Mouse (Mus musculus) urinary bladder, adult 18-20 months (tissue): Measurements from ENCODE around the gene Gadd45gip1.
A peak's percentile ranks its signal among the peaks of the same experiment; 100 is the strongest.
"Not testable (repeated sequence)": the region's sequence is repeated elsewhere in the genome, so short reads cannot be mapped to it uniquely, and the experiment has no call there.

Experiments
- DNase-seq, 2 experiments: peaks; one replicate each; pipeline ENCODE4 v3.0.0; 2022; ENCODE audit warnings: low spot score in 2 of 2, mixed read lengths in 2 of 2

Gene Gadd45gip1

GRCm38 (mm10) chr8:84797256-84797797 is 34.0 kb upstream of the Gadd45gip1 start:
- no peak for DNase-seq

GRCm38 (mm10) chr8:84797971-84798370 is 33.4 kb upstream of the Gadd45gip1 start:
- no peak for DNase-seq

GRCm38 (mm10) chr8:84798446-84799135 is 32.7 kb upstream of the Gadd45gip1 start:
- DNase-seq, result no peak

DNA sequence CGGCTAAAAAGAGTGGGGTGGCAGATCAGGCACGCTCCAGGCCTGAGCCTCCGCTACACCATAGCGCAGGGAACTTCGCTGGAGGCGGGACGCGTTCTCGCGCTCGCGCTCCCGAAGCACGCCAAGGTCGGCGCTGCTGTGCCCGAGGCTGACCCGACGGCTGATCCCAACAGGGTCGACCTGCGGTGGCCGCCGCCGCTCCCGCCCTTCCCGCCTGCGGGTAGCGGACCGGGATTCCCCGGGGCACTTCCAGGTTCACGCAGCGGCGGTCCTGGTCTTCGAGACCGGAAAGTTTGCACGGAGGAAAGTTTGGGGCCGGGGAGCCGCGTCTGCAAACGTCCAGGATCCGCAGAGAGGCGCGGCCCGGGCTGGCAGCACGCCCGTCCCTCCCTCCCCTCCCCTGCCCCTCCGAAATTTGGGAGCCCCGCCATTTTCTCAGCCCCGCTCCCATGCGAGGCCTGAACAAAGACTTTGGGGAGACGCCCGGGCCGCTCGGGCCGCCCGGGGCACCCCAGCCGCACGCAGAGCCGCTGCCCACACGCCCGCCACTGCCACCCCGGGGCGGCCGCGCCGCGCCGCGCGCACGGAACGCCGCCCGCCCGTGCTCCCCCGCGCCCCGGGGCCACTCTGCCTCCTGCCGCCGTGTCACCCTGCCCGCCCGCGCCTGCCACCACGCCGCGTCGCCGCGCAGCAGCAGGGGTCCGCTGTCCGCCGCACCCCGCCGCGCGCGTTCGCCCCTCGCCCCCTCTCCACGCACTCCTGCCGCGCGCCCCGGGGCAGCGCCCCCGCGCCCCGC is 32.0 kb upstream of the Gadd45gip1 start:
- peak in 1 of 2 experiments; percentile 62 for DNase-seq

DNA sequence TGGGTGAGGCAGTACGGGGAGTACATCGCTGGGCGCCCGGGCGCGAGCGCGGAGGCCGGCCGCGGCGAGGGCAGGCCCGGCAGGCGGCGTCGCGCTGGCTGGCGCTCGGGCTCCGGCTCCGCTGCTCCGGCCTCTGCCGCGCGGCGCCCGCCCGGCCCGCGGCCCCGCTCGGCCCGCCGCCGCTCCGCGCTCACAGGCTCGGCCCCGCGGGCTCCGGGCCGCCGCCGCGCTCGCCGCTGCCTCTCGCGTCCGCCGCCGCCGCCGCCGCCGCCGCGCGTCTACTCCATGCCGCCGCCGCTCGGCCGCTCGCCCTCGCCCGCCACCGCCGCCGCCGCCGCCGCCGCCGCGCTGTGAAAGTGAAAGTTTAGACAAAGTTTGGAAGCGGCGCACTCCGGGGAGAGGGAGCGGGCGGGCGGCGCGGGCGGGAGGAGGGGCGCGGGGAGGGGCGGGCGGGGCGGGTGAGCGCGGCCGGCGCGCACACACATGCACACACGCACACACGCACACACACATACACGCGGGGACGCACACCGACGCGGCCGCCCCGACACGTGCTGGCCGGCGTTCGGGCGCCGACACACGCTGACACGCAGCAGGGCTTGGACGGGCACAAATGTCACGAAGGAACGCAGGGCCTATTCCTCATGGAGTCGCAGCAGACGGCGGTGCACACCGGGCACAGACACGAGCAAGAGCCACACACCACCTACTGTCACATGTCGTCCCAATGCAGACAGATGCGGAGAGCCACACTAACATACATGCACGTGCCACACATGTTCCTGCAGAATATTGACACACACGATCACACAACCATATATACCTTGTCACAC is 31.1 kb upstream of the Gadd45gip1 start, which contains the start of gene Nfix:
Gene Nfix (minus strand): TSS at position 346 of the 833 bp plus-strand sequence.
- peak; percentile 63 to 65 for DNase-seq

DNA sequence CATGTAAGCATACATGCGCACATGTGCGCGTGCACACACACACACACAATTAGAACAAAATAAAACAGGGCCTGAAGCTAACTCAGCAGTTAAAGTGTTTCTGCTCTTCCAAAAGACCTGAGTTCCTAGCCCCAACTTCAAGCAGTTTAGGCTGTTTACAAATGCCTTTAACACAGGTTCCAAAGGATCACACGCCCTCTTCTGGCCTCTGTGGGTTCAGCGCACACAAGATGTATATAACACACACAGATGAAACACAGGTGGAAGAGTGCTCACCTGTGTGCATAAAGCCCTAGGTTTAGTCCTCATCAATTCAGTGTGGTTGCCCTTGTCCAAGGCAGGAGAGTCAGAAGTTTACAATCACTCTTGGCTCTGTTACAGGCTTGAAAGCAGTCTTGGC is 25.3 kb upstream of the Gadd45gip1 start:
- no peak for DNase-seq

GRCm38 (mm10) chr8:84809109-84809940 is 22.0 kb upstream of the Gadd45gip1 start:
- no peak for DNase-seq

DNA sequence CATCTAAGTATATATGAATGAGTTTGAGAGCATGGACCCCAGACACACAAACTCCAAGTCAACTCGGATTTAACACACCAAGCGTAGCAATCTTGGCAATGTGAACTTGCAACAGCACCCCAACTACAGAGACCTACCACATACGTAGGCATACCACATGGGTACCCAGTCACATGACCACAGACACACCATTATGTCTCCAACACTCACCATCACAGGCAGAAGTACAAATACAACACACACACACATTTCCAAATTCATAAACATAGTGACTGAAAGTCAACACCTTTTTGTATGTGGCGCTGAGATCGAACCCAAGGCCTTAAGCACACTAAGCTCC is 21.4 kb upstream of the Gadd45gip1 start:
- DNase-seq, result no peak

DNA sequence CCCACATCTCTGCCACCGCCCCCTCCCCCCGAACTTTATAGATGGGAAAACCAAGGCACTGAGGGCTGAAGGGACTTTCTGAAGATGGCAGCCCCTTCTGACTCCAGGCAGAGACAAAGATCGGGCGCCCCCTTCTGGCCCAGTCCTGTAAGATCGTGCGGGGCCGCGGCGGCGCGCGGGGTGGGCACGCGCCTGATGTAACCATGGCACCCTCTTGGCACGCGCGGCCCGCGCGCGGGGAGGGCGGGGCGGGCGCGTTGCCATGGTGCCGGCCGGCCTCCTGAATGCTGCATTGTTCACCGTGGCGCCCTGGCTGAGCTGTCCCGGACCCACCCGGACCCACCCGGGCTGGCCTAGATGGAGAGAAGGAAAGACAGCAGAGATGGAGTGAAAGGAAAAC is 20.4 kb upstream of the Gadd45gip1 start:
- peak; percentile 86 to 92 for DNase-seq

GRCm38 (mm10) chr8:84811303-84811702 is 20.0 kb upstream of the Gadd45gip1 start:
- DNase-seq, result no peak

GRCm38 (mm10) chr8:84813059-84813458 is 18.3 kb upstream of the Gadd45gip1 start:
- DNase-seq, result peak; percentile 62 to 68

DNA sequence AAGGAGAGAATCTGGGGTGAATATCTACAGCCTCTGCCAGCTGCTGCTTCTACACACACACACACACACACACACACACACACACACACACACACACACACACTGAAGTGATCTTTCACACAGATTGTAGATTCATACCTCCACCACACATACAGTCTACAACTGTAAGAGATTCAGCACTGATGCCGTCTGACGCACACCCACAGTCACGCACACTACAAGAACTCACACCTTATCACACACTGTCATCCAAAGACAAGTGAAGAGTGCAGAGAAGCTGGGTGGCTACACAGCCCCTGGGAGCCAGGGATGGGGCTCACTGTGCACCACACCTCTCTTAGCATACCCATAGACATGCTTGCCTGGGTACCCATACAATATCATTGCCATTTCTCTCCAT is 17.5 kb upstream of the Gadd45gip1 start:
- DNase-seq, result no peak

DNA sequence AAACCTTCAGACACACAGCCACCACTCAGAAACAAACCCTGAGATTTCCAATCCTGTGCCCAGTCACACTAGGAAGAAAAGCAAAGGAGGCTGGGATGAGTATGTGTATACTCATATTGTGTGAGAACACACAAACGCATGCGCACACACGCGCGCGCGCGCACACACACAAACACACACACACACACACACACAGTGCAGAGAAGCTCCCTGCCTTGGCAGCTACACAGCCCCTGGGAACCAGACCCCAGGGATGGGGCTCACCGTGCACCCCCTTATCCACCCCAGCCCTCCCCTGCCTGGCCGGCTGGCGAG is 17.1 kb upstream of the Gadd45gip1 start:
- DNase-seq, result no peak

DNA sequence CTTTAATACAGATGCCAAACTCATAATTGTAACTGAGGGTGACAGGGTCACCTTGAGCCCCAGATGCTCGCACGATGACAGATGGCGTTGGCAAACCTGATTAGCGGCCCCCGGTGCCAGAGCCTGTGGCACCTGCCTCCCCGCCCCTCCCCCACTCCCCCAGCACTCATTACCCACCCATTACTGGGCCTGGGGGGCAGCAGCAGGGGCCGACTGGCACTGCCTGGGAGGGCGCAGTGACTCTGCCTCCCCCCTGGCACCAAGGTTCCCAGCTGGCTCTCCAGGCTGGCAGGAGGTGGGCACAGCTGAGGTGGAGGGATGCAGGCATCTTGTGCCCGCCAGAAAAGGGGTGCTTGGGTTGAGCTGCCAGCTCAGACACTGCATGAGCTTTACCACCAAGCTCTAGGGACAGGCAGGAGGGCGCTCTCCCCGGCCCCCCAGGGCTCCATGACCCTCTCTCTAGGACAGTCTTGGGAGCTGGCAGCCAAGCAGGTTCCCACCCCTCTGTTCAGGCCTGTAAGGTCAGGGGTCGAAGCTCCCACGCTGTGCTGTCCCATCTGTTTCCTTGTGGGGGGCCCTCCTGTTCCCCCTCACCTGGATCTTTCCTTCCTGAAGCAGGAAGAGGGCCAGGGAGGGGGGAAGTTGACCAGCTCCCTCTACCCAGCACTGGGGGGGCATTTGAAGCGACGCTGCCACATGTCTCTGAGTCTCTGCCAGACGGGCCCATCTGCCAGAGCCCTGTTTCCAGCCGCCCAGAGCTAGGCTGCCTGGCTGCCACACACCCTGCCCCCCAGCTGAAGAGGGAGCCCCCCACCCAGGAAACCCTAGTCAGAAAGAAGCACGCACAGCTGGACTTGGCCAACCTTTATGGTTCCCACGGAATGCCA is 16.5 kb upstream of the Gadd45gip1 start:
- DNase-seq, result no peak

GRCm38 (mm10) chr8:84815547-84815946 is 15.8 kb upstream of the Gadd45gip1 start:
- DNase-seq, result peak; percentile 89 to 98

DNA sequence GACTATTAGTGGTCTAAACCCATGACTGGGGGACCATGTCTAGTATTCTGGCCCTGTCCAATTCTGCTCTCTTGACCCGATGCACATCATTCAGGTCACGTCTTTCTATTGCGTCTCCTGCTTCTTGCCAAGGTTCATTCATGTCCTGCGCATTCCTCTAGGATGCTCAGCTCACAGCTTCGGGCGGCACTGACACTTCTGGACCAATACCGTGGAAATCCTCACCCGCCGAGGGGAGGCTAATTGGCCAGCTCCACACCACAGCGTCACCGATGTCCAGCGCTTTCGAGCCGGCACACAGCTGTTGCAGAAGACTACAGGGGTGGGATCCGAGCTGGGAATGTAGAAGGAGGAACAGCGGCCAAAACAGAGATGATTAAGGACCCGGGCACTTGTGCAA is 15.2 kb upstream of the Gadd45gip1 start:
- DNase-seq, result no peak

GRCm38 (mm10) chr8:84822723-84823122 is 8.6 kb upstream of the Gadd45gip1 start, which contains the start of gene Dand5:
Dand5 (minus strand) TSS chr8:84822823.
- no peak for DNase-seq

- DNase-seq, result no peak
Measured at GRCm38 (mm10) chr8:84823653-84824052, 7.7 kb upstream of the Gadd45gip1 start.

DNA sequence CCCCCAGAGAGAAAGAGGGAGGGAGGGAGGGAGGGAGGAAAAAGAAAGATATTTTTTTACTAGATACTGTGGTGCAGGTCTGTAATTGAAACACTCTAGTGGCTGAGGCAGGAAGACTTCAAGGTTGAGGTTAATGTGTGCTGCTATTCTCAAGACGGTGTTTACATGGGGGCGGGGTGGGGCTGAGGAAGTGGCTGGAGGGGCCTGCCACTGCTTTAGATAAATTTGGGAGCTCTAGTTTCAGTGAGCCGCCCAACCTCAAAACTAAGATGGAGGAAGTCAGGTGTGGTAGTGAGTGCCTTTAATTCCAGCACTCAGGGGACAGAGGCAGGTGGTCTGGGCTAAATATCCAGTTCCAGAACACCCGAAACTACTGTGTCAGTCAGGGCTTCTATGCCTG is 5.7 kb upstream of the Gadd45gip1 start:
- no peak for DNase-seq

GRCm38 (mm10) chr8:84826518-84826917 is 4.8 kb upstream of the Gadd45gip1 start:
- DNase-seq, result not testable (repeated sequence)
